Mouse (Mus musculus) MEL (cell line): ENCODE measurements at regions not wholly inside any gene's neighbourhood (a gene's known extent, or its start where the extent isn't known, plus 50 kb on each side); places are given as distances from the start of the nearest gene placed in this dataset.

Experiments used
- DNase-seq: peaks from one replicate; pipeline ENCODE4 v3.0.0; 2011; ENCODE audit warnings: low read depth, low spot score
- H3K27ac ChIP-seq: 2 replicates; pipeline ENCODE4 v1.5.1; 2012; ENCODE audit warnings: low read depth, mild to moderate bottlenecking, control low read depth, low read length, moderate library complexity; ENCODE audit not compliant: control insufficient read depth
- H3K27me3 ChIP-seq, 2 experiments: fragments of 150-350 bp in 1 of 2; sonication (generic) in 1 of 2; 2 replicates each; pipeline ENCODE4 v1.6.1; 2012; ENCODE audit warnings: low read length in 2 of 2, mild to moderate bottlenecking in 2 of 2, improper control_type of control experiment in 1 of 2, moderate library complexity in 1 of 2; ENCODE audit not compliant: insufficient read depth in 2 of 2, control insufficient read depth in 1 of 2
- H3K36me3 ChIP-seq, 2 experiments: 2 replicates each; pipeline ENCODE4 v1.6.1; 2012 to 2014; ENCODE audit warnings: low read length in 2 of 2, improper control_type of control experiment in 1 of 2, inconsistent platforms in 1 of 2, mild to moderate bottlenecking in 1 of 2; ENCODE audit not compliant: insufficient read depth in 2 of 2, control insufficient read depth in 1 of 2
- H3K4me1 ChIP-seq, 2 experiments: fragments of 150-350 bp in 1 of 2; sonication (generic) in 1 of 2; 2 replicates each; pipeline ENCODE4 v1.6.1; 2012; ENCODE audit warnings: low read length in 2 of 2, improper control_type of control experiment in 1 of 2, mild to moderate bottlenecking in 1 of 2; ENCODE audit not compliant: insufficient read depth in 2 of 2, control insufficient read depth in 1 of 2
- H3K4me3 ChIP-seq, 2 experiments: fragments of 150-350 bp in 1 of 2; sonication (generic) in 1 of 2; 2 replicates each; pipeline ENCODE4 v1.5.1; 2012; ENCODE audit warnings: low read depth in 2 of 2, low read length in 2 of 2, mild to moderate bottlenecking in 2 of 2, moderate library complexity in 2 of 2, control low read depth in 1 of 2, improper control_type of control experiment in 1 of 2; ENCODE audit not compliant: control insufficient read depth in 1 of 2, insufficient read depth in 1 of 2
- H3K79me2 ChIP-seq: 2 replicates; pipeline ENCODE4 v1.6.1; 2012; ENCODE audit warnings: mild to moderate bottlenecking, low read length, moderate library complexity; ENCODE audit not compliant: control insufficient read depth, poor library complexity, insufficient read depth
- H3K9ac ChIP-seq: 2 replicates; pipeline ENCODE4 v1.6.1; 2012; ENCODE audit warnings: low read depth, mild to moderate bottlenecking, control low read depth, low read length, moderate library complexity; ENCODE audit not compliant: control insufficient read depth, poor library complexity, severe bottlenecking
- H3K9me3 ChIP-seq: fragments of 150-350 bp; sonication (generic); replicated peaks from 2 replicates; pipeline ENCODE4 v1.6.1; 2012; ENCODE audit warnings: mild to moderate bottlenecking, low read length, improper control_type of control experiment, moderate library complexity; ENCODE audit not compliant: insufficient read depth
- CHD2 ChIP-seq: IDR thresholded peaks from 2 replicates; pipeline ENCODE4 v1.6.1; 2011; ENCODE audit warnings: low read length, improper control_type of control experiment
- CTCF ChIP-seq, 3 experiments: IDR thresholded peaks in 2 of 3; conservative IDR thresholded peaks in 1 of 3; 2 replicates each; pipeline ENCODE4 v1.5.1; 2011 to 2012; ENCODE audit warnings: low read length in 3 of 3, low read depth in 2 of 3, mild to moderate bottlenecking in 2 of 3, improper control_type of control experiment in 1 of 3, inconsistent platforms in 1 of 3, mixed read lengths in 1 of 3, moderate library complexity in 1 of 3; ENCODE audit not compliant: control insufficient read depth in 1 of 3, insufficient read depth in 1 of 3, poor library complexity in 1 of 3, severe bottlenecking in 1 of 3
- E2F4 ChIP-seq: IDR thresholded peaks from 2 replicates; pipeline ENCODE4 v1.6.1; 2011; ENCODE audit warnings: low read depth, low read length, improper control_type of control experiment, borderline replicate concordance
- ELF1 ChIP-seq: IDR thresholded peaks from 2 replicates; pipeline ENCODE4 v1.6.1; 2014; ENCODE audit warnings: low read depth, mild to moderate bottlenecking, inconsistent platforms, low read length, improper control_type of control experiment, moderate library complexity
- ETS1 ChIP-seq: IDR thresholded peaks from 2 replicates; pipeline ENCODE4 v1.6.1; 2012; ENCODE audit warnings: low read depth, mild to moderate bottlenecking, inconsistent platforms, low read length, improper control_type of control experiment, moderate library complexity
- GABPA ChIP-seq: IDR thresholded peaks from 2 replicates; pipeline ENCODE4 v1.6.1; 2012; ENCODE audit warnings: low read depth, mild to moderate bottlenecking, inconsistent platforms, low read length, improper control_type of control experiment, moderate library complexity
- HCFC1 ChIP-seq: IDR thresholded peaks from 2 replicates; pipeline ENCODE4 v1.6.1; 2012; ENCODE audit warnings: low read depth, mild to moderate bottlenecking, inconsistent platforms, low read length, improper control_type of control experiment, moderate library complexity
- JUND ChIP-seq: IDR thresholded peaks from 2 replicates; pipeline ENCODE4 v1.6.1; 2011; ENCODE audit warnings: low read depth, mild to moderate bottlenecking, improper control_type of control experiment, low read length
- KAT2A ChIP-seq: conservative IDR thresholded peaks from 2 replicates; pipeline ENCODE4 v1.6.1; 2012; ENCODE audit warnings: low read depth, low read length, improper control_type of control experiment, inconsistent platforms
- MAFK ChIP-seq: IDR thresholded peaks from 2 replicates; pipeline ENCODE4 v1.6.1; 2011; ENCODE audit warnings: low read depth, mild to moderate bottlenecking, low read length, improper control_type of control experiment, borderline replicate concordance
- MAX ChIP-seq: IDR thresholded peaks from 2 replicates; pipeline ENCODE4 v1.6.1; 2011; ENCODE audit warnings: low read length, improper control_type of control experiment
- MAZ ChIP-seq: IDR thresholded peaks from 2 replicates; pipeline ENCODE4 v1.6.1; 2012; ENCODE audit warnings: low read depth, mild to moderate bottlenecking, inconsistent platforms, low read length, improper control_type of control experiment
- MEF2A ChIP-seq: IDR thresholded peaks from 2 replicates; pipeline ENCODE4 v1.6.1; 2014; ENCODE audit warnings: low read depth, mild to moderate bottlenecking, inconsistent platforms, low read length, improper control_type of control experiment; ENCODE audit not compliant: poor library complexity, insufficient replicate concordance, severe bottlenecking; ENCODE audit errors: extremely low read depth
- MYB ChIP-seq: IDR thresholded peaks from 2 replicates; pipeline ENCODE4 v1.6.1; 2011; ENCODE audit warnings: mild to moderate bottlenecking, low read depth, low read length, improper control_type of control experiment
- MYC ChIP-seq: IDR thresholded peaks from 2 replicates; pipeline ENCODE4 v1.6.1; 2011; ENCODE audit warnings: low read depth, mild to moderate bottlenecking, low read length, improper control_type of control experiment, moderate library complexity
- NELFE ChIP-seq: IDR thresholded peaks from 2 replicates; pipeline ENCODE4 v1.6.1; 2011; ENCODE audit warnings: low read depth, low read length, improper control_type of control experiment
- NRF1 ChIP-seq: IDR thresholded peaks from 2 replicates; pipeline ENCODE4 v1.6.1; 2014; ENCODE audit warnings: low read depth, mild to moderate bottlenecking, inconsistent platforms, low read length, improper control_type of control experiment, moderate library complexity; ENCODE audit not compliant: poor library complexity, insufficient read depth, severe bottlenecking
- POLR2AphosphoS5 ChIP-seq: IDR thresholded peaks from 2 replicates; pipeline ENCODE4 v1.6.1; 2012; ENCODE audit warnings: low read depth, borderline replicate concordance, mild to moderate bottlenecking, inconsistent platforms, low read length, moderate library complexity, mixed read lengths
- RAD21 ChIP-seq: IDR thresholded peaks from 2 replicates; pipeline ENCODE4 v1.6.1; 2011; ENCODE audit warnings: mild to moderate bottlenecking, low read depth, low read length, improper control_type of control experiment
- TAL1 ChIP-seq: IDR thresholded peaks from 2 replicates; pipeline ENCODE4 v1.6.1; 2012; ENCODE audit warnings: mild to moderate bottlenecking, inconsistent platforms, low read length, moderate library complexity, mixed read lengths
- UBTF ChIP-seq: IDR thresholded peaks from 2 replicates; pipeline ENCODE4 v1.6.1; 2012; ENCODE audit warnings: low read depth, mild to moderate bottlenecking, inconsistent platforms, low read length, improper control_type of control experiment, moderate library complexity, borderline replicate concordance; ENCODE audit not compliant: insufficient read depth
- USF2 ChIP-seq, 2 experiments: IDR thresholded peaks; 2 replicates each; pipeline ENCODE4 v1.6.1; 2011 to 2012; ENCODE audit warnings: improper control_type of control experiment in 2 of 2, low read length in 2 of 2, borderline replicate concordance in 1 of 2, inconsistent platforms in 1 of 2, low read depth in 1 of 2, mild to moderate bottlenecking in 1 of 2; ENCODE audit not compliant: insufficient read depth in 1 of 2
- ZKSCAN1 ChIP-seq: IDR thresholded peaks from 2 replicates; pipeline ENCODE4 v1.6.1; 2012; ENCODE audit warnings: low read depth, mild to moderate bottlenecking, inconsistent platforms, low read length, improper control_type of control experiment, moderate library complexity
- ZNF384 ChIP-seq: IDR thresholded peaks from 2 replicates; pipeline ENCODE4 v1.6.1; 2012; ENCODE audit warnings: low read depth, mild to moderate bottlenecking, inconsistent platforms, low read length, improper control_type of control experiment

GRCm38 (mm10) chr1:82066291-82066690 lies 166.6 kb upstream of the Gm9747 start:
- TF ChIP-seq JUND (no peak), ZNF384 (no peak), CHD2 (no peak), RAD21 (no peak), MEF2A (no peak), ELF1 (no peak), E2F4 (no peak), MAX (no peak), CTCF (IDR thresholded peaks at IDR 0.05 in 2 of 3, conservative IDR thresholded peaks at IDR 0.05 in 1 of 3; ENCODE audit: control insufficient read depth in 1 of 3, insufficient read depth in 1 of 3, low read depth in 2 of 3, low read length in 3 of 3, poor library complexity in 1 of 3, severe bottlenecking in 1 of 3) (no peak), MAZ (no peak), ZKSCAN1 (no peak), NELFE (no peak), HCFC1 (no peak), KAT2A (no peak), TAL1 (no peak), MYB (no peak), ETS1 (no peak), USF2 (IDR thresholded peaks at IDR 0.05; ENCODE audit: borderline replicate concordance in 1 of 2, insufficient read depth in 1 of 2, low read depth in 1 of 2, low read length in 2 of 2) (no peak)
- H3K9ac ChIP-seq = no peak overlapping the region
- no peak for DNase-seq
- no peak overlapping the region for H3K4me3 ChIP-seq
- no peaks in the 10 kb centered on the region for H3K36me3 ChIP-seq
- H3K79me2 ChIP-seq = no peaks in the 10 kb centered on the region
- no peaks in the 10 kb centered on the region for H3K4me1 ChIP-seq
- no peaks in the 10 kb centered on the region for H3K27me3 ChIP-seq
- no peak overlapping the region for H3K27ac ChIP-seq
- no peaks in the 10 kb centered on the region for H3K9me3 ChIP-seq

- DNase-seq = no peak
- TF ChIP-seq UBTF (no peak), MAFK (no peak), POLR2AphosphoS5 (no peak), NRF1 (no peak), CTCF (IDR thresholded peaks at IDR 0.05 in 2 of 3, conservative IDR thresholded peaks at IDR 0.05 in 1 of 3; ENCODE audit: control insufficient read depth in 1 of 3, insufficient read depth in 1 of 3, low read depth in 2 of 3, low read length in 3 of 3, poor library complexity in 1 of 3, severe bottlenecking in 1 of 3) (no peak), MYC (no peak), GABPA (no peak)
- H3K9ac ChIP-seq = no peak overlapping the region
Measured at GRCm38 (mm10) chr1:82068571-82068970, 164.3 kb upstream of the Gm9747 start.

More at GRCm38 (mm10) chr1:82068571-82068970, 164.3 kb upstream of the Gm9747 start:
- H3K36me3 ChIP-seq = no peaks in the 10 kb centered on the region
- no peaks in the 10 kb centered on the region for H3K4me1 ChIP-seq
- no peak overlapping the region for H3K27ac ChIP-seq
- H3K9me3 ChIP-seq = no peaks in the 10 kb centered on the region
- no peaks in the 10 kb centered on the region for H3K79me2 ChIP-seq
- H3K4me3 ChIP-seq = no peak overlapping the region
- no peaks in the 10 kb centered on the region for H3K27me3 ChIP-seq
